Mouse (Mus musculus): ENCODE results near the gene Ffar1.
"Not testable (repeated sequence)": the region's sequence is repeated elsewhere in the genome, so short reads cannot be mapped to it uniquely, and the experiment has no call there.

Ffar1 gene

GRCm38 (mm10) chr7:30847934-30848333 is 13.4 kb downstream of the Ffar1 start:
- DNase-seq (ENCODE audit: low spot score) = no peak

GRCm38 (mm10) chr7:30847386-30847785 is 14.0 kb downstream of the Ffar1 start:
- no peak for DNase-seq (ENCODE audit: low spot score)

- no peak for DNase-seq (ENCODE audit: low spot score)
Measured at GRCm38 (mm10) chr7:30846505-30847053, 14.8 kb downstream of the Ffar1 start.

- DNase-seq (ENCODE audit: low spot score) = no peak
Measured at GRCm38 (mm10) chr7:30844676-30845297, 16.6 kb downstream of the Ffar1 start.

GRCm38 (mm10) chr7:30842092-30842491 is 19.3 kb downstream of the Ffar1 start:
- no peak for DNase-seq (ENCODE audit: low spot score)

- no peak for DNase-seq (ENCODE audit: low spot score)
Measured at GRCm38 (mm10) chr7:30841379-30841778, 20.0 kb downstream of the Ffar1 start.

GRCm38 (mm10) chr7:30840306-30840705 is 21.1 kb downstream of the Ffar1 start:
- no peak for DNase-seq (ENCODE audit: low spot score)

GRCm38 (mm10) chr7:30837277-30837676 is 24.1 kb downstream of the Ffar1 start:
- no peak for DNase-seq (ENCODE audit: low spot score)

GRCm38 (mm10) chr7:30832684-30833083 is 28.7 kb downstream of the Ffar1 start:
- DNase-seq (ENCODE audit: low spot score) = not testable (repeated sequence)

GRCm38 (mm10) chr7:30832261-30832660 is 29.1 kb downstream of the Ffar1 start:
- no peak for DNase-seq (ENCODE audit: low spot score)

- DNase-seq (ENCODE audit: low spot score) = no peak
Measured at GRCm38 (mm10) chr7:30829428-30829827, 31.9 kb downstream of the Ffar1 start.

GRCm38 (mm10) chr7:30828871-30829270 is 32.5 kb downstream of the Ffar1 start:
- DNase-seq (ENCODE audit: low spot score) = not testable (repeated sequence)

GRCm38 (mm10) chr7:30826660-30827059 is 34.7 kb downstream of the Ffar1 start:
- DNase-seq (ENCODE audit: low spot score) = no peak

- no peak for DNase-seq (ENCODE audit: low spot score)
Measured at GRCm38 (mm10) chr7:30824306-30824705, 37.1 kb downstream of the Ffar1 start.

- no peak for DNase-seq (ENCODE audit: low spot score)
Measured at GRCm38 (mm10) chr7:30823675-30824074, 37.7 kb downstream of the Ffar1 start, which contains the start of gene Ffar2. Gene Ffar2, minus strand, starts transcription at chr7:30823775.

- no peak for DNase-seq (ENCODE audit: low spot score)
Measured at GRCm38 (mm10) chr7:30821532-30821931, 39.8 kb downstream of the Ffar1 start.

GRCm38 (mm10) chr7:30820854-30821445 is 40.4 kb downstream of the Ffar1 start:
- no peak for DNase-seq (ENCODE audit: low spot score)

GRCm38 (mm10) chr7:30820131-30820530 is 41.2 kb downstream of the Ffar1 start:
- DNase-seq (ENCODE audit: low spot score) = no peak

- no peak for DNase-seq (ENCODE audit: low spot score)
Measured at GRCm38 (mm10) chr7:30812291-30812807, 49.0 kb downstream of the Ffar1 start.

GRCm38 (mm10) chr7:30811757-30812290 is 49.5 kb downstream of the Ffar1 start:
- DNase-seq (ENCODE audit: low spot score) = no peak

GRCm38 (mm10) chr7:30810319-30810718 is 51.0 kb downstream of the Ffar1 start:
- no peak for DNase-seq (ENCODE audit: low spot score)
